Mouse (Mus musculus): ENCODE measurements around the gene Irf7. TPM values are rescaled to one million over a fixed set of nuclear protein-coding genes. Genes with fewer than 3 reads are reported as not detected.

Irf7 gene
- total and polyA plus RNA-seq, 3 experiments, result 1.9 to 2.0 TPM; not detected in 1

GRCm38 (mm10) chr7:141302702-141303268, 36.5 kb upstream of the Irf7 start:
- Histone ChIP-seq H3K36me3 (ENCODE audit: control insufficient read depth in 1 of 2, insufficient read depth in 2 of 2, low read length in 2 of 2) (peaks cover 0 to 6% of the 10 kb centered on the region in 2 experiments; a peak in 2 of 4 replicates), H3K9me3 (replicated peaks; ENCODE audit: insufficient read depth, low read length) (no peaks in the 10 kb centered on the region), H3K27ac (ENCODE audit: control insufficient read depth, low read depth, low read length) (no peak overlapping the region), H3K27me3 (ENCODE audit: control insufficient read depth in 1 of 2, insufficient read depth in 2 of 2, low read length in 2 of 2) (no peaks in the 10 kb centered on the region), H3K9ac (ENCODE audit: control insufficient read depth, low read depth, low read length, poor library complexity, severe bottlenecking) (no peak overlapping the region), H3K4me3 (ENCODE audit: control insufficient read depth in 1 of 2, insufficient read depth in 1 of 2, low read depth in 2 of 2, low read length in 2 of 2) (no peak overlapping the region), H3K4me1 (ENCODE audit: control insufficient read depth in 1 of 2, insufficient read depth in 2 of 2, low read length in 2 of 2) (no peaks in the 10 kb centered on the region), H3K79me2 (ENCODE audit: control insufficient read depth, insufficient read depth, low read length, poor library complexity) (no peaks in the 10 kb centered on the region)
- TF ChIP-seq ZKSCAN1 (IDR thresholded peaks at IDR 0.05; ENCODE audit: low read depth, low read length) (no peak), MXI1 (IDR thresholded peaks at IDR 0.05; ENCODE audit: low read depth, low read length) (no peak), POLR2AphosphoS2 (IDR thresholded peaks at IDR 0.05; ENCODE audit: low read length) (no peak), USF1 (IDR thresholded peaks at IDR 0.05; ENCODE audit: low read depth, low read length) (no peak), MAX (IDR thresholded peaks at IDR 0.05; ENCODE audit: low read length) (no peak), MAFK (IDR thresholded peaks at IDR 0.05; ENCODE audit: borderline replicate concordance, low read depth, low read length) (no peak), SMC3 (IDR thresholded peaks at IDR 0.05; ENCODE audit: low read depth, low read length) (no peak), EP300 (IDR thresholded peaks at IDR 0.05; ENCODE audit: low read depth in 1 of 2, low read length in 2 of 2) (no peak), ZNF384 (IDR thresholded peaks at IDR 0.05; ENCODE audit: low read depth, low read length) (no peak), CHD2 (IDR thresholded peaks at IDR 0.05; ENCODE audit: low read length) (no peak), NELFE (IDR thresholded peaks at IDR 0.05; ENCODE audit: low read depth, low read length) (no peak)
- DNase-seq (ENCODE audit: low read depth, low spot score), result no peak

- TF ChIP-seq NRF1 (IDR thresholded peaks at IDR 0.05; ENCODE audit: insufficient read depth, low read depth, low read length, poor library complexity, severe bottlenecking), result no peak
- TF ChIP-seq TBP (IDR thresholded peaks at IDR 0.05; ENCODE audit: low read depth, low read length), result no peak
- TF ChIP-seq UBTF (IDR thresholded peaks at IDR 0.05; ENCODE audit: borderline replicate concordance, insufficient read depth, low read depth, low read length), result no peak
- TF ChIP-seq CTCF (IDR thresholded peaks at IDR 0.05 in 2 of 3, conservative IDR thresholded peaks at IDR 0.05 in 1 of 3; ENCODE audit: control insufficient read depth in 1 of 3, insufficient read depth in 1 of 3, low read depth in 2 of 3, low read length in 3 of 3, poor library complexity in 1 of 3, severe bottlenecking in 1 of 3), result no peak
- TF ChIP-seq MAFK (IDR thresholded peaks at IDR 0.05; ENCODE audit: borderline replicate concordance, low read depth, low read length), result no peak
- TF ChIP-seq POLR2AphosphoS2 (IDR thresholded peaks at IDR 0.05; ENCODE audit: low read length), result no peak
- TF ChIP-seq POLR2A (IDR thresholded peaks at IDR 0.05; ENCODE audit: control insufficient read depth in 1 of 2, insufficient read depth in 1 of 2, low read depth in 1 of 2, low read length in 2 of 2, poor library complexity in 1 of 2), result no peak
- TF ChIP-seq MAX (IDR thresholded peaks at IDR 0.05; ENCODE audit: low read length), result no peak
- no peak for TF ChIP-seq JUND (IDR thresholded peaks at IDR 0.05; ENCODE audit: low read depth, low read length)
- TF ChIP-seq GATA1 (IDR thresholded peaks at IDR 0.05; ENCODE audit: low read depth, low read length), result no peak
- no peak for TF ChIP-seq RCOR1 (IDR thresholded peaks at IDR 0.05; ENCODE audit: low read depth, low read length)
- TF ChIP-seq ETS1 (IDR thresholded peaks at IDR 0.05; ENCODE audit: low read depth, low read length), result no peak
- no peak for TF ChIP-seq SMC3 (IDR thresholded peaks at IDR 0.05; ENCODE audit: low read depth, low read length)
- no peak for TF ChIP-seq NELFE (IDR thresholded peaks at IDR 0.05; ENCODE audit: low read depth, low read length)
- H3K27me3 ChIP-seq (ENCODE audit: control insufficient read depth in 1 of 2, insufficient read depth in 2 of 2, low read length in 2 of 2), result no peaks in the 10 kb centered on the region
- no peak overlapping the region for H3K4me3 ChIP-seq (ENCODE audit: control insufficient read depth in 1 of 2, insufficient read depth in 1 of 2, low read depth in 2 of 2, low read length in 2 of 2)
- peaks cover 0 to 4% of the 10 kb centered on the region in 2 experiments; a peak in 2 of 4 replicates for H3K36me3 ChIP-seq (ENCODE audit: control insufficient read depth in 1 of 2, insufficient read depth in 2 of 2, low read length in 2 of 2)
- H3K9me3 ChIP-seq (replicated peaks; ENCODE audit: insufficient read depth, low read length), result no peaks in the 10 kb centered on the region
- no peak overlapping the region for H3K27ac ChIP-seq (ENCODE audit: control insufficient read depth, low read depth, low read length)
- DNase-seq (ENCODE audit: low read depth, low spot score), result no peak
- H3K9ac ChIP-seq (ENCODE audit: control insufficient read depth, low read depth, low read length, poor library complexity, severe bottlenecking), result no peak overlapping the region
- no peaks in the 10 kb centered on the region for H3K4me1 ChIP-seq (ENCODE audit: control insufficient read depth in 1 of 2, insufficient read depth in 2 of 2, low read length in 2 of 2)
- no peaks in the 10 kb centered on the region for H3K79me2 ChIP-seq (ENCODE audit: control insufficient read depth, insufficient read depth, low read length, poor library complexity)
These were observed 35.1 kb upstream of the Irf7 start for GRCm38 (mm10) chr7:141301386-141301785.
